16 mouse cellular contexts compared by ENCODE assay signal in genomic region chr14:22942569-22942968, GRCm38 (mm10).
"Had no signal": no experiment of that assay in that cellular context is flagged by ENCODE, and none has a peak within 500 bp of the region (broad histone marks: within the 10 kb centered on the region; RNA-seq: fewer than 3 reads in every experiment).

No protein-coding gene starts in this region.

- H3K27ac ChIP-seq: neural tube, embryonic 12.5 days; neural tube, embryonic 13.5 days; neural tube, embryonic 15.5 days; stomach, embryonic 15.5 days; stomach, postnatal 0 days had no signal

- H3K4me1 ChIP-seq: neural tube, embryonic 12.5 days; neural tube, embryonic 13.5 days; neural tube, embryonic 15.5 days had no signal

- H3K36me3 ChIP-seq: neural tube, embryonic 12.5 days; neural tube, embryonic 13.5 days; neural tube, embryonic 15.5 days; stomach, embryonic 15.5 days had no signal

- H3K9me3 ChIP-seq: neural tube, embryonic 12.5 days; neural tube, embryonic 13.5 days; neural tube, embryonic 15.5 days; stomach, embryonic 15.5 days had no signal

- DNase-seq: retina, postnatal 1 day; right cerebral cortex, adult 18-20 months; right cerebral cortex, postnatal 14 days; right cerebral cortex, postnatal 25 days; right cerebral cortex, postnatal 4 days; spleen, adult 18-20 months; thymus, adult 18-20 months; thymus, adult 2 months; thymus, postnatal 14 days; thymus, postnatal 25 days; thymus, postnatal 4 days had no signal

- H3K9ac ChIP-seq: neural tube, embryonic 12.5 days; neural tube, embryonic 13.5 days; neural tube, embryonic 15.5 days; stomach, embryonic 15.5 days had no signal

- H3K4me3 ChIP-seq: neural tube, embryonic 12.5 days; neural tube, embryonic 13.5 days; neural tube, embryonic 15.5 days; stomach, embryonic 15.5 days had no signal

- H3K27me3 ChIP-seq: neural tube, embryonic 12.5 days; neural tube, embryonic 13.5 days; neural tube, embryonic 15.5 days; stomach, embryonic 15.5 days had no signal
